Mouse (Mus musculus): ENCODE data around the gene Adap1. TPM values are rescaled to one million over a fixed set of nuclear protein-coding genes. Genes with fewer than 3 reads are reported as not detected.

Gene Adap1
- polyA plus RNA-seq, 1 experiment = 275 TPM

DNA sequence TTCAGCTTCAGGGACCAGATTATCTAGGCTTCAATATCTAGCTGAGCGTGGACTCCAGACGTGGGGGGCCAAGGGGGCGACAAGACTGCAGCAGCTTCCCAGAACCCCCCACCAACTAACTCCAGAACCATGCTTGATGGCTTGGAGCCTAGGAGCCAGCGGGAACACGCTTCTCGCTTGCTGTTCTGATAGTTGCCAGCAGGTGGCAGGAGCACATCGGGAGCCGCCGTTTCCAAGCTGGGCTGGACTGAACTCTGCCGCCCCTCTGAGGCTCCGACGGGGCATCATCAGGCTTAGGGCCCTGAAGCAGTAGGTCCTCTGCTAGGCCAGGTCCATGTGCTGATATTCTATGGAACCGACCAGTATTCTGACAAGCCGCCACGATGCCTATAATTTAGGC, 43.2 kb downstream of the Adap1 start:
- H3K4me3 ChIP-seq (ENCODE audit: insufficient read depth, low read length) = no peak overlapping the region
- TF ChIP-seq CTCF (IDR thresholded peaks at IDR 0.05; ENCODE audit: extremely low read depth, insufficient read depth, low read length) (peak; percentile 89), POLR2A (IDR thresholded peaks at IDR 0.05; ENCODE audit: extremely low read depth, insufficient read depth, low read length) (no peak)
- no peaks in the 10 kb centered on the region; the same call in 1 of the 2 replicates for H3K4me1 ChIP-seq (ENCODE audit: control insufficient read depth, insufficient read depth, low read length)
- peak overlapping the region; percentile 24; the same call in 1 of the 2 replicates for H3K27ac ChIP-seq (ENCODE audit: insufficient read depth, low read length)

DNA sequence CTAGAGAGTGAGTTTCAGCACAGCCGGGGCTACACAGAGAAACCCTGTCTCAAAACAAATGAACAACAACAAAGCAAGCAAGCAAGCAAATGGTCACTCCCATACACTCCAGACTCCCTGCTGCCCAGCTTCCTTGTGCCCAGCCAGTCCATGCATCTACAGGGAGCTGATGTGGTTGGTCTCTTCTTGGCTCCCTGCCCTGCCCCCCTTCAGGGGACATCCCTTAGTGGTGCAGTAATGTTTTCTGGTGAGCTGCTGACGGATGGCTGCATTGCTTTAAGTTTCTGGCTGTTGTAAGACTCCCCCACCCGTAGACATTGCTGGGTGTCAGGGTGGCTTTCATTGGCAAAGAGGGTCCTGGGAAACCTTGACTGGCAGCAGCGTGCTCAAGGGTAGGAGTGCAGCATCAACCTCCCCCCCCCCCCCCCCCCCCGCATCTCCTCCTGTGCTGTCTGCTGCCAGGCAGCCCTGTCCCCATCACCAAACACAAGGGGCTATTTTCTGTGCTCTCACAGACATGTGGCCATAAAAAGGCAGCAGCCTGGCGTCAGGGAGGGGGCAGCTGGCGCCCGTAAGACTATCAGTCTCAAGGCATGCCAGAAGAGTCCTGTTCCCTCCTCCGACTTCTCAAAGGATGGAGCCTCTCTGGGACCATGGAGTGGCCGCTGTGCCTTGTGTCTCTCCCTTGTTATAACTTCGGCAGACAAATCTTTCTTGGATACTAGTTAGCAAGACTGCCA, 43.9 kb downstream of the Adap1 start:
- Histone ChIP-seq H3K27ac (ENCODE audit: insufficient read depth, low read length) (no peak overlapping the region), H3K4me3 (ENCODE audit: insufficient read depth, low read length) (no peak overlapping the region), H3K4me1 (ENCODE audit: control insufficient read depth, insufficient read depth, low read length) (no peaks in the 10 kb centered on the region; the same call in 1 of the 2 replicates)
- no peak for TF ChIP-seq POLR2A (IDR thresholded peaks at IDR 0.05; ENCODE audit: extremely low read depth, insufficient read depth, low read length)
- no peak for TF ChIP-seq CTCF (IDR thresholded peaks at IDR 0.05; ENCODE audit: extremely low read depth, insufficient read depth, low read length)

DNA sequence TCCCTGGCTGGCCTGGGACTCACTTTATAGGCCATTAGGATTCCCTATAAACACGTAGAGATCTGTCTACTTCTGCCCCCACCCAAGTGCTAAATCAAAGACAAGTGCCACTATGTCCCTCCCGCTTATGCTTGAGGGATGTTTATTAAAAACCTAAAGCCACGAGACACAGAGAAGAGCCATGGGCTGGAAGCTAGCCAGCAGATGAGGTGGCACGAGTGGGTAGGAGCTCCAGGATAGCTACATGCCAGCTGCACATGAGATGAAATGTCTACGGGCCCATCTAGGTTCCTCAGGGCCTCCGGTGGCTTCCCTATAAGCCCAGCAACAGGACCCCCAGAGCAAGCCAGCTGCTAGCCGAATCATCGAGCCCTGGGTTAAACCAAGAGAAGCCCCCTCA, 48.1 kb downstream of the Adap1 start:
- TF ChIP-seq POLR2A (IDR thresholded peaks at IDR 0.05; ENCODE audit: extremely low read depth, insufficient read depth, low read length) (no peak), CTCF (IDR thresholded peaks at IDR 0.05; ENCODE audit: extremely low read depth, insufficient read depth, low read length) (no peak)
- H3K4me3 ChIP-seq (ENCODE audit: insufficient read depth, low read length) = no peak overlapping the region
- no peak overlapping the region for H3K27ac ChIP-seq (ENCODE audit: insufficient read depth, low read length)
- no peaks in the 10 kb centered on the region; the same call in 1 of the 2 replicates for H3K4me1 ChIP-seq (ENCODE audit: control insufficient read depth, insufficient read depth, low read length)

DNA sequence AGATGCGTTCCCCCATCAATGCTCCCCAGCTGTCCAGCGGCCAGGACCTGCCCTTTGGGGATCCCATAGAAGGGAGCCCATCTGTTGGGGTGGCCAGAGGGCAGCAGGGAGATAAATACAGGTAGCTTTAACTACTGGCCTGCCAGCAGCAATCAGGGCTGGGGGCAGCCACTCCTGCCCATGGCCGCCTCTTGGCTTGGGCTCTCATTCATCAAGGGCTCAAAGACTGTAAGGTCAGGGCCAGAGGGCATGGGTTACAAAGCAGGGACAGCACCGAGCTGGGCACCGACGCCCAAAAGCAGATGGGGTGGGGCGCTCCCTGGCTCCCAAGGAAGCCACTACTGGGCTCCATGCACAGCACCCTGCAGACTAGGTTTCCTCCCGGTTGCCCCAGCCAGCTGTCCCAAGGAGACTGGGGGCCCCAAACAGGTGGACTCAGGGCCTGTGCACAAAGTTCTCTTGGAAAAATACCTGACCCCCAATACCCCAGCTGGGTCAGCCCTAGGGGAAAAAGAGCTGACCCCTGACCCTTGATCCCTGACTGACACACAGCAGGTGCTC, 53.3 kb downstream of the Adap1 start:
- Histone ChIP-seq H3K4me1 (ENCODE audit: control insufficient read depth, insufficient read depth, low read length) (no peaks in the 10 kb centered on the region), H3K4me3 (ENCODE audit: insufficient read depth, low read length) (no peak overlapping the region), H3K27ac (ENCODE audit: insufficient read depth, low read length) (no peak overlapping the region)
- TF ChIP-seq CTCF (IDR thresholded peaks at IDR 0.05; ENCODE audit: extremely low read depth, insufficient read depth, low read length) = no peak
- no peak for TF ChIP-seq POLR2A (IDR thresholded peaks at IDR 0.05; ENCODE audit: extremely low read depth, insufficient read depth, low read length)

DNA sequence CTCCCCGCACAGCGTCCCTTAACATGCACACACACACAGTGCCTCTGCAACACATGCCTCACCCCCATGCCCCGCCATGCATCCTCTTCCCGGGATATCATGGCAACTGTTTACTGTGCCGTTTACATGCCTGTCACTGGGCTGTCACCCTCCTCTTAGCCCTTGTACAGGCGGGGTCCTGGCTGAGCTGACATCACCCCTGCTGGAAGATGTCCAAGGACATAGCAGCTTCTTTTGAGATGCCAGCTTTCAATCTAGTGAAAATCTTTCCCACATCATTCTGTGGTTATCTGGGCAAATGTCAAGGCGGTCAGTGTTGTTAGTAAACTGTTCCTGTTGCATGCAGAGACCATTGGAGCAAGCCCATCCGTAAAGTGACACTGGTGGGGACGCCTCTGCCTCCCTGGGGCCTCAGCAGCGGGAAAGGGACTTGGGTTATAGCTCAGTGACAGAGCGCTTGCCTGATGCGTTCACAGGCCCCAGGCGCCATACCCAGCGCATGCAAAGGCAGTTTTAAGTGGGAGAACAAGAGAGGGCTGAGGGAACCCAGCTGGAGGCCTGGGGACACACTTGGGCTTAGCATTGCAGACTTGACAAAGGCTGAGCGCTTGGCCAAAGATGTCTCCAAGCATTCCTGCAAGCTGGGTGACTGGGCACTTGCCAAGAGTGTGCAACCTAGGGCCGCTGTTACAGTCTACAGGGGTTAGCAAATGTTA, 54.5 kb downstream of the Adap1 start:
- H3K4me3 ChIP-seq (ENCODE audit: insufficient read depth, low read length) = no peak overlapping the region
- H3K27ac ChIP-seq (ENCODE audit: insufficient read depth, low read length) = peak overlapping the region; percentile 13; the same call in 1 of the 2 replicates
- no peaks in the 10 kb centered on the region for H3K4me1 ChIP-seq (ENCODE audit: control insufficient read depth, insufficient read depth, low read length)
- no peak for TF ChIP-seq POLR2A (IDR thresholded peaks at IDR 0.05; ENCODE audit: extremely low read depth, insufficient read depth, low read length)
- TF ChIP-seq CTCF (IDR thresholded peaks at IDR 0.05; ENCODE audit: extremely low read depth, insufficient read depth, low read length) = no peak

DNA sequence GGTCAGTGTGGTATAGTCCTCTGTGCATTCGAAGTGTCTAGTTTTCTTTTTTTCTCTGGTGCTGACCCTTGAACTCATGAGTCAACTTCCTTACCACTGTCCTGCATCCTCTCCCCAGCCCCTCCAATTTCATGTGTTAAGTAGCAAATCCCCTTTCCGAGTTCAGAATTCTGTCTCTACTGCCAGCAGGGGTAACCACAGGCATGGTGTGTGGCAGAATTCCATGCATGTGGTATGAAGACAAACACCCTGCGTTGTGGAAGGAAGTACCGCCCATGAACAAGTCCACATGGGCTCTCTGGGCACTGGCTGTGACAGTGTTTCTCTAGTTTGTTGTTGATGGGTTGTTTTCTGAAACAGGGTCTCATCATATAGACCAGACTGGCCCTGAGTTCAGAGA, 57.8 kb downstream of the Adap1 start:
- TF ChIP-seq POLR2A (IDR thresholded peaks at IDR 0.05; ENCODE audit: extremely low read depth, insufficient read depth, low read length) (no peak), CTCF (IDR thresholded peaks at IDR 0.05; ENCODE audit: extremely low read depth, insufficient read depth, low read length) (no peak)
- Histone ChIP-seq H3K4me1 (ENCODE audit: control insufficient read depth, insufficient read depth, low read length) (no peaks in the 10 kb centered on the region), H3K27ac (ENCODE audit: insufficient read depth, low read length) (no peak overlapping the region), H3K4me3 (ENCODE audit: insufficient read depth, low read length) (no peak overlapping the region)

DNA sequence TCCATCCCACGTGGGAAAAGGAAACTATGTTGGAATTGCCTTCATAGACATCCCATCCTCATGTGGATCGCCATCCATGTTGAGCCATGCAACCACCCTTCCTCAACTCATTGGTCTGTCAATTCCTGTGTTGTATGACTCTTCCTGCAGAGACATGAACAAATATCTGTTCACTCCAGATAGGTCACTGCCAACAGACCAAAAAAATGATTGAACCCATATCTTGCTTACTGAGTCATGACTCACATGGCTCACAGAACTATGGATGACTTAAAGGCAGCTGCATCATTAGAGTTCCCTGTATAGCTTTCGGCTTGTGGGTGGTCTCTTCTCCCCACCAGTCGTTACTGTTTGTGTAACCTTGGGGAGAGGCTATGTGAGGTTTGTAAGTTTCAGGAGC, 64.0 kb downstream of the Adap1 start:
- H3K4me3 ChIP-seq (ENCODE audit: insufficient read depth, low read length) = no peak overlapping the region
- TF ChIP-seq POLR2A (IDR thresholded peaks at IDR 0.05; ENCODE audit: extremely low read depth, insufficient read depth, low read length) (no peak), CTCF (IDR thresholded peaks at IDR 0.05; ENCODE audit: extremely low read depth, insufficient read depth, low read length) (no peak)
- no peaks in the 10 kb centered on the region for H3K4me1 ChIP-seq (ENCODE audit: control insufficient read depth, insufficient read depth, low read length)

DNA sequence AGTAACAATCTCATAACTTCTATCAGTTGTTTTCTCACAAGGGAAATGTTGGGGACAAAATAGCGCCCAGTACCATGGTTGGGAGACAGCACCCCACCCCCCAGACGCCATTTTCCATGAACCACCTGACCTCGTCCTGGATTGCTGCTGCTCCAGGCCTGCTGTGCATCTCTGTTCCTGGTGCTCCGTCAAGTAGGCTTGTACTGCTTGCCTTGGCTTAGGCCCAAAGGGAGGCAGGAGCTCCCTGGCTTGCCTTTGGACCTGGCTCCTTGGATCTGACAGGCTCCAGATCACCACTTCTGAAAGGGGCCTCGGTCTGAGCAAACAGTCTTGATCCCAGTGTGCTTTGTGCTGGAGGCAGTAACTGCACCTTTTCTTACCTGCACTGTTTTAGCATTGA, 65.6 kb downstream of the Adap1 start:
- Histone ChIP-seq H3K4me3 (ENCODE audit: insufficient read depth, low read length) (no peak overlapping the region), H3K4me1 (ENCODE audit: control insufficient read depth, insufficient read depth, low read length) (no peaks in the 10 kb centered on the region; the same call in 1 of the 2 replicates), H3K27ac (ENCODE audit: insufficient read depth, low read length) (no peak overlapping the region)
- TF ChIP-seq POLR2A (IDR thresholded peaks at IDR 0.05; ENCODE audit: extremely low read depth, insufficient read depth, low read length) = no peak
- no peak for TF ChIP-seq CTCF (IDR thresholded peaks at IDR 0.05; ENCODE audit: extremely low read depth, insufficient read depth, low read length)

More for the DNA sequence above, 64.0 kb downstream of the Adap1 start:
- H3K27ac ChIP-seq (ENCODE audit: insufficient read depth, low read length) = no peak overlapping the region

DNA sequence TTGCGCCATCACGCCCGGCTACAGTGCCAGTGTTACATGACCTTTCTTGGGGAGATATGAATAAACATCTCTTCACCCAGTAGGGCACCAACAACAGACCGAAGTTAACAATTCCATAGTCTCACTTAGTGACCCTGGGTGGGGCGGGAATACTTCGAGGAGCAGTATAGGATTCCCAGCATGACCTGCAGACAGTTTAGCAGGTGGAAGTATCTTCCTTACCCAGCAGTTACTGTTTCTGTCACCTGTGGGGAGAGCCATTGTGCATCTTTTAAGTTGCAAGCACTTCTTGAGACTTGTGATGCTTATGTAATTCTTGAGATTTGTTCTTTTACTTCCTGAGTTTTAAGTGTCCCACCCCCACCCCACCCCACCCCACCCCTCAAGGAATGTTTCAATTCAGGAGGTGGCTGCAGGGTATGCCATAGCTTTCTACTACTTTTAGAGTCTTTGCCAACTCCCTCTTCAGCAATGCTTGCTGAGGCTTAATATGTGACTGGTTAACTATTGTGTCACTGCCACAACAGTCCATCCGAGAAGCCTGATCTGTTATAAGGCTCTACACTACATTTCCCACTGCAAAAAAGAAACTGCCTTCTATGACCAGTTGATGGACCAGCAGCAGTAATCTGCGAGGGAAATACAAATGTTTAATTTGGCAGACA, 66.9 kb downstream of the Adap1 start:
- H3K4me1 ChIP-seq (ENCODE audit: control insufficient read depth, insufficient read depth, low read length) = peaks cover 3% of the 10 kb centered on the region
- TF ChIP-seq CTCF (IDR thresholded peaks at IDR 0.05; ENCODE audit: extremely low read depth, insufficient read depth, low read length) = no peak
- no peak for TF ChIP-seq POLR2A (IDR thresholded peaks at IDR 0.05; ENCODE audit: extremely low read depth, insufficient read depth, low read length)
- no peak overlapping the region for H3K4me3 ChIP-seq (ENCODE audit: insufficient read depth, low read length)
- no peak overlapping the region for H3K27ac ChIP-seq (ENCODE audit: insufficient read depth, low read length)
